Mouse (Mus musculus): Measurements from ENCODE around the gene Pnn.

The Pnn gene

GRCm38 (mm10) chr12:59076996-59077395 lies 10.3 kb downstream of the Pnn start:
- no peak for DNase-seq (ENCODE audit: low spot score in 2 of 2)

- no peak for DNase-seq (ENCODE audit: low spot score in 2 of 2)
Measured at GRCm38 (mm10) chr12:59077883-59078282, 11.2 kb downstream of the Pnn start.

DNA sequence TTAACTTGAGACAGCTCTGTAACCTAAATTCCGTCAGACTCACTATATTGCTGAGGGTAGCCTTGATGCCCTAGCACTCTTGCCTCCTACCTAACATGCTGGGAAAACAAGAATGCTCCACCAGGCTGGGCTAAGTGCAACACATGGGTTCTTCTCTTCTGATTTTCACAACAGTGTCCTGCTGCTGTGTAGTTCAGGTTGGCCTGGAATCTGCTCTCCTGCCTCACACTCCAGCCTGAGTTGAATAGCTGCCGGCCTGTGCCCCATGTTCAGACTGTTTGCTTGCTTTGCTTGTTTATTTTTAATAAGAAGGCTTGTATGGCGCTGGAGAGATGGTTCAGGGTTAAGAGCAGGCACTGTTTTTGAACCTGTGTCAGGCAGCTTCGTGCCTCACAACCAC lies 13.8 kb downstream of the Pnn start:
- DNase-seq (ENCODE audit: low spot score in 2 of 2), result no peak

DNA sequence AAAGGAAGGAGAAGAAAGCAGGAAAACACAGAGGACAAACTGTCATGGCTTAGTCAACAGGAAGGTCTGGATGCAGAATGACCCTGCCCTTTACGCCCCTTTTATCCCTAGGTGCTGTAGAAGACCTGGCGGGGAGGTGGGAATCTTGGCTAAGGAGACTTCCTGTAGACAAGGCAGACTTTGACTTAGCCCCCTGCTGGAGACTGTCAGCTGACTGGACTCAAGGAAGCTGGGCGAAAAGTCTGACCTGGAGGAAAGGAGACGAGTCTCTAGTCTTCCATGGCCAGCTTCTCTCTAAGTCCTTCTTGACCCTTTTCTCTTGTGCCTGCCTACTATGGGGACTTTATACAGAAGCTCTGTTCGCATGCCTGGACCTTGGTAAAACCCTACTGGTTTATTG lies 17.8 kb downstream of the Pnn start:
- DNase-seq (ENCODE audit: low spot score in 2 of 2), result no peak

DNA sequence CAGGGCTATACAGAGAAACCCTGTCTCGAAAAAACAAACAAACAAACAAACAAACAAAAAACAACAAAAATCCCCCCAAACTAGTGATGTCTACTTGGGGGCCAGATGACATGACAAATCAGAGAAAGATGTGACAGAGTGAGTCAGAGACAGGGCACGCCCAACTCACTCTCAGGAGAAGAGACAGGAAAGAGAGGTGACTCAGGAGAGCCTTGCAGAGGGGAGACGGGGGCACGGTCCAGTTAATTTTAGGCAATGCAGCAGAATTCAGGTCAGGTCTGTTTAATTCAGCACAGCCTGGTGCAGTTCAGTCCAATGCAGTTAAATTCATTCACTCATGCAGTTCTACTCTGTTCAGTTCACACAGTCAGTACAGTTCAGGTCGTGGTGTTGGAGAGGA lies 19.5 kb downstream of the Pnn start:
- DNase-seq (ENCODE audit: low spot score in 2 of 2), result no peak

DNA sequence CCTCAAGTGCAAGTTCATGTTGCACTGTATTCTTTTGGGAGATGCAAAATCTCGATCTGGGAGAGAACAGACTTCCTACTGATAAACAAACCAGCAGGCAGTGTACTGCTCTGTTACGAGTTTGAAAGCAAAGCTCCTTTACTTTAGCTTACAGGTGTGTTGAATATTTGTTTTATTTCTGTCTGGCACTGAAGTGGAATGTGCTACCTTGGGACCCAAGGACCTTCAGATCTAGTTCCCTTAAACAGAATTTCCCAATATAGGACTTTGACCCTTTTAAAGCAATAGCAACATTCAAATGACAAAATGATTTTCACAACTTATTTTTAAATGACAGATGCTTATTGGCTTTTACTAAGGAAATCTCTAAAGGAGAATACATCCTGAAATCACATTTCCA lies 26.9 kb downstream of the Pnn start:
- DNase-seq (ENCODE audit: low spot score in 2 of 2), result no peak

GRCm38 (mm10) chr12:59095104-59096025 lies 28.7 kb downstream of the Pnn start, which contains the start of gene Mia2:
Gene Mia2 (plus strand): TSS chr12:59095799.
- DNase-seq (ENCODE audit: low spot score in 2 of 2), result no peak

DNA sequence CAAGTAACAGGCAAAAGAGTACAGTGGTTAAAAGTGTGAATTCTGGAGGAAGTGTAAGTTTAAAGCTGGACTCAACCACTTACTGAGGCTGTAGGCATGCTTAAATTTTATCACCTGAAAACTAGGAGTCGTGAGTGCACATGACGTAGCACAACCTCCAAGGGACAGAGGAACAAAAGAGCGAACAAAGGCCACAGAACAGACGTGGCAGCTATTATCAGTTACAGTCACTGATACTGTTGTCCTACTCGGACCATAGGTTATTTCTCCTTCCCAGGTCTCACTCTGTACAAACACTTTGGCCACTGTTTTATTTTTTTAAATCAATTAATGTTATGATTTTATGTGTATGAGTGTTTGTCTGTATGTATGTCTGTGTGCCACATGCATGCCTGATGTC lies 38.1 kb downstream of the Pnn start:
- DNase-seq (ENCODE audit: low spot score in 2 of 2), result no peak

GRCm38 (mm10) chr12:59105914-59106313 lies 39.2 kb downstream of the Pnn start:
- no peak for DNase-seq (ENCODE audit: low spot score in 2 of 2)

- DNase-seq (ENCODE audit: low spot score in 2 of 2), result no peak
Measured at GRCm38 (mm10) chr12:59106491-59106890, 39.8 kb downstream of the Pnn start.

- DNase-seq (ENCODE audit: low spot score in 2 of 2), result no peak
Measured at GRCm38 (mm10) chr12:59107926-59108325, 41.2 kb downstream of the Pnn start.

GRCm38 (mm10) chr12:59117184-59117583 lies 50.5 kb downstream of the Pnn start:
- DNase-seq (ENCODE audit: low spot score in 2 of 2), result no peak
